Mouse (Mus musculus) MEL (cell line): ENCODE measurements around the gene Bcl3. TPM values are rescaled to one million over a fixed set of nuclear protein-coding genes. Genes with fewer than 3 reads are reported as not detected.

Experiments
- DNase-seq: peaks from one replicate; pipeline ENCODE4 v3.0.0; 2011; ENCODE audit warnings: low read depth, low spot score
- H3K27ac ChIP-seq: 2 replicates; pipeline ENCODE4 v1.5.1; 2012; ENCODE audit warnings: low read depth, mild to moderate bottlenecking, control low read depth, low read length, moderate library complexity; ENCODE audit not compliant: control insufficient read depth
- H3K27me3 ChIP-seq, 2 experiments: fragments of 150-350 bp in 1 of 2; sonication (generic) in 1 of 2; 2 replicates each; pipeline ENCODE4 v1.6.1; 2012; ENCODE audit warnings: low read length in 2 of 2, mild to moderate bottlenecking in 2 of 2, improper control_type of control experiment in 1 of 2, moderate library complexity in 1 of 2; ENCODE audit not compliant: insufficient read depth in 2 of 2, control insufficient read depth in 1 of 2
- H3K36me3 ChIP-seq, 2 experiments: 2 replicates each; pipeline ENCODE4 v1.6.1; 2012 to 2014; ENCODE audit warnings: low read length in 2 of 2, improper control_type of control experiment in 1 of 2, inconsistent platforms in 1 of 2, mild to moderate bottlenecking in 1 of 2; ENCODE audit not compliant: insufficient read depth in 2 of 2, control insufficient read depth in 1 of 2
- H3K4me1 ChIP-seq, 2 experiments: fragments of 150-350 bp in 1 of 2; sonication (generic) in 1 of 2; 2 replicates each; pipeline ENCODE4 v1.6.1; 2012; ENCODE audit warnings: low read length in 2 of 2, improper control_type of control experiment in 1 of 2, mild to moderate bottlenecking in 1 of 2; ENCODE audit not compliant: insufficient read depth in 2 of 2, control insufficient read depth in 1 of 2
- H3K4me3 ChIP-seq, 2 experiments: fragments of 150-350 bp in 1 of 2; sonication (generic) in 1 of 2; 2 replicates each; pipeline ENCODE4 v1.5.1; 2012; ENCODE audit warnings: low read depth in 2 of 2, low read length in 2 of 2, mild to moderate bottlenecking in 2 of 2, moderate library complexity in 2 of 2, control low read depth in 1 of 2, improper control_type of control experiment in 1 of 2; ENCODE audit not compliant: control insufficient read depth in 1 of 2, insufficient read depth in 1 of 2
- H3K79me2 ChIP-seq: 2 replicates; pipeline ENCODE4 v1.6.1; 2012; ENCODE audit warnings: mild to moderate bottlenecking, low read length, moderate library complexity; ENCODE audit not compliant: control insufficient read depth, poor library complexity, insufficient read depth
- H3K9ac ChIP-seq: 2 replicates; pipeline ENCODE4 v1.6.1; 2012; ENCODE audit warnings: low read depth, mild to moderate bottlenecking, control low read depth, low read length, moderate library complexity; ENCODE audit not compliant: control insufficient read depth, poor library complexity, severe bottlenecking
- H3K9me3 ChIP-seq: fragments of 150-350 bp; sonication (generic); replicated peaks from 2 replicates; pipeline ENCODE4 v1.6.1; 2012; ENCODE audit warnings: mild to moderate bottlenecking, low read length, improper control_type of control experiment, moderate library complexity; ENCODE audit not compliant: insufficient read depth
- CTCF ChIP-seq, 3 experiments: IDR thresholded peaks in 2 of 3; conservative IDR thresholded peaks in 1 of 3; 2 replicates each; pipeline ENCODE4 v1.5.1; 2011 to 2012; ENCODE audit warnings: low read length in 3 of 3, low read depth in 2 of 3, mild to moderate bottlenecking in 2 of 3, improper control_type of control experiment in 1 of 3, inconsistent platforms in 1 of 3, mixed read lengths in 1 of 3, moderate library complexity in 1 of 3; ENCODE audit not compliant: control insufficient read depth in 1 of 3, insufficient read depth in 1 of 3, poor library complexity in 1 of 3, severe bottlenecking in 1 of 3
- ELF1 ChIP-seq: IDR thresholded peaks from 2 replicates; pipeline ENCODE4 v1.6.1; 2014; ENCODE audit warnings: low read depth, mild to moderate bottlenecking, inconsistent platforms, low read length, improper control_type of control experiment, moderate library complexity
- EP300 ChIP-seq, 2 experiments: IDR thresholded peaks; 2 replicates each; pipeline ENCODE4 v1.6.1; 2011; ENCODE audit warnings: improper control_type of control experiment in 2 of 2, low read length in 2 of 2, low read depth in 1 of 2, mild to moderate bottlenecking in 1 of 2
- ETS1 ChIP-seq: IDR thresholded peaks from 2 replicates; pipeline ENCODE4 v1.6.1; 2012; ENCODE audit warnings: low read depth, mild to moderate bottlenecking, inconsistent platforms, low read length, improper control_type of control experiment, moderate library complexity
- HCFC1 ChIP-seq: IDR thresholded peaks from 2 replicates; pipeline ENCODE4 v1.6.1; 2012; ENCODE audit warnings: low read depth, mild to moderate bottlenecking, inconsistent platforms, low read length, improper control_type of control experiment, moderate library complexity
- NELFE ChIP-seq: IDR thresholded peaks from 2 replicates; pipeline ENCODE4 v1.6.1; 2011; ENCODE audit warnings: low read depth, low read length, improper control_type of control experiment
- POLR2AphosphoS2 ChIP-seq: IDR thresholded peaks from 2 replicates; pipeline ENCODE4 v1.6.1; 2011; ENCODE audit warnings: low read length, improper control_type of control experiment
- POLR2AphosphoS5 ChIP-seq: IDR thresholded peaks from 2 replicates; pipeline ENCODE4 v1.6.1; 2012; ENCODE audit warnings: low read depth, borderline replicate concordance, mild to moderate bottlenecking, inconsistent platforms, low read length, moderate library complexity, mixed read lengths
- TCF12 ChIP-seq: IDR thresholded peaks from 2 replicates; pipeline ENCODE4 v1.6.1; 2014; ENCODE audit warnings: low read depth, mild to moderate bottlenecking, inconsistent platforms, low read length, improper control_type of control experiment, moderate library complexity
- USF1 ChIP-seq: IDR thresholded peaks from 2 replicates; pipeline ENCODE4 v1.6.1; 2014; ENCODE audit warnings: low read depth, mild to moderate bottlenecking, inconsistent platforms, low read length, improper control_type of control experiment, moderate library complexity
- ZC3H11A ChIP-seq: IDR thresholded peaks from 2 replicates; pipeline ENCODE4 v1.6.1; 2012; ENCODE audit warnings: low read depth, mild to moderate bottlenecking, inconsistent platforms, low read length, improper control_type of control experiment
- ZKSCAN1 ChIP-seq: IDR thresholded peaks from 2 replicates; pipeline ENCODE4 v1.6.1; 2012; ENCODE audit warnings: low read depth, mild to moderate bottlenecking, inconsistent platforms, low read length, improper control_type of control experiment, moderate library complexity
- polyA plus RNA-seq, 2 experiments: library from polyadenylated mRNA; stranded (reverse) in 1 of 2; unstranded in 1 of 2; fragments of >175 nt in 1 of 2; fragments of >200 nt in 1 of 2; gene quantifications; 2 replicates each; pipeline versions ENCODE4 v1.2.1 to v1.2.4; 2012; ENCODE audit warnings: low replicate concordance in 2 of 2, low read depth in 1 of 2; ENCODE audit not compliant: insufficient read length in 2 of 2, insufficient read depth in 1 of 2, missing spikeins in 1 of 2
- total RNA-seq: library from RNA; depleted of rRNA; stranded (reverse); fragments of 300-350 nt; gene quantifications from 2 replicates; pipeline ENCODE4 v1.2.3, GENCODE M21; 2012; rRNA removed

Gene Bcl3
- total and polyA plus RNA-seq, 3 experiments = 2.7 to 6.7 TPM; not detected in 1

DNA sequence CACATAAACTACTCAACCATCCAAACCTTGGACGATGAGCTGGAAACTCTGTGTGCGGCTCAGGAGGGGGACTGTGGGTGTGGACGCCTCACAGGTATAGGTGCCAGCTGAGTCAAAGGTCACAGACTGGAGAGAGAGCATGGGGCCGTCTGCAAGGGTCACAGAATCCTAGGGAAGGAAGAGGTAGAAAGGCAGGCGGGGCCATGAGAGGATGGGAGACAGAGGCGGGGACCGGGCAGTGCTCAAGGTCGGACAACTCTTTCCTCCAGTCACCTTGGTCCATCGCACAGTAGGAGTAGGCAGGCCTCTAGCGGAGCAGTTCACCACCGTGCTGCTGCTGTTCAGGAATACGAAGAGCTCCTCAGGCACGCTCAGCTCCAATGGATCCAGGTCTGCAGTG, 62.5 kb downstream of the Bcl3 start:
- H3K9me3 ChIP-seq = no peaks in the 10 kb centered on the region
- no peak for TF ChIP-seq POLR2AphosphoS2
- no peak for TF ChIP-seq ZKSCAN1
- no peak for TF ChIP-seq ZC3H11A
- no peak for TF ChIP-seq ETS1
- TF ChIP-seq HCFC1 = no peak
- TF ChIP-seq TCF12 = no peak
- no peak for TF ChIP-seq POLR2AphosphoS5
- TF ChIP-seq ELF1 = no peak
- TF ChIP-seq EP300 (IDR thresholded peaks at IDR 0.05; ENCODE audit: low read depth in 1 of 2, low read length in 2 of 2) = no peak
- TF ChIP-seq NELFE = no peak
- no peak overlapping the region for H3K4me3 ChIP-seq
- no peak overlapping the region for H3K27ac ChIP-seq
- H3K36me3 ChIP-seq = no peaks in the 10 kb centered on the region
- no peak for DNase-seq
- H3K27me3 ChIP-seq = no peaks in the 10 kb centered on the region
- no peaks in the 10 kb centered on the region; a peak in 1 of 4 replicates for H3K4me1 ChIP-seq
- H3K79me2 ChIP-seq = no peaks in the 10 kb centered on the region
- H3K9ac ChIP-seq = no peak overlapping the region

DNA sequence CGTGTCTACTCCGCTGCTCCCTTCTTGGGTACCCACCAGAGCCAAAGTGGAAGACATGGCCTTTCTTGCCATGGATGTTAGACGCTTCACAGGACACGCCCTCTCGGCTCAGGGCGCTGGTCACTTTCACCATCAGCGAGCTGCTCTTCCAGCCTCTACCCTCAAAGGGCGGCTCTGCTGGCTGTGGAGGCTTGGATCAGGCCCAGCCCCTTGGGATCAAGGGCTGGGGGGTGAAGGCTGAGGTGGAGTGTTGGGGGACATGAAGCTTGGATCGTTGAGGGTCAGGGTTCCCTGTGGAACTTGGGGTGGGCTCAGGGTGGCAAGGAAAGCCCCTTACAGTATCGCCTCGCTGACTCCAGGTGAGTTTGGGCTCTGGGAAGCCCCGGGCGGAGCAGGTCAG, 63.9 kb downstream of the Bcl3 start:
- peaks cover 2 to 7% of the 10 kb centered on the region in 2 experiments for H3K4me1 ChIP-seq
- TF ChIP-seq CTCF (IDR thresholded peaks at IDR 0.05 in 2 of 3, conservative IDR thresholded peaks at IDR 0.05 in 1 of 3; ENCODE audit: control insufficient read depth in 1 of 3, insufficient read depth in 1 of 3, low read depth in 2 of 3, low read length in 3 of 3, poor library complexity in 1 of 3, severe bottlenecking in 1 of 3) (no peak), USF1 (no peak)
- DNase-seq = no peak
- no peak overlapping the region for H3K27ac ChIP-seq
- no peaks in the 10 kb centered on the region for H3K79me2 ChIP-seq
- no peak overlapping the region for H3K9ac ChIP-seq
- H3K27me3 ChIP-seq = no peaks in the 10 kb centered on the region
- H3K36me3 ChIP-seq = peaks cover 0 to 3% of the 10 kb centered on the region in 2 experiments; a peak in 2 of 4 replicates
- H3K4me3 ChIP-seq = no peak overlapping the region
- no peaks in the 10 kb centered on the region for H3K9me3 ChIP-seq

Other genes starting within 250 kb of the Bcl3 start
- gene Zfp296, start 245.5 kb downstream of the Bcl3 start, total RNA-seq = 2.9 and 3.3 TPM in 2 replicates
- 1 to 10 TPM in 1 of 2 experiments, not detected in 1; 7.8 TPM for gene Zfp296, start 245.5 kb downstream of the Bcl3 start, polyA plus RNA-seq
- 49.6 and 58.0 TPM in 2 replicates for gene Gemin7, start 245.2 kb downstream of the Bcl3 start, total RNA-seq
- 10 to 100 TPM in 1 of 2 experiments, not detected in 1; 78.7 TPM for gene Gemin7, start 245.2 kb downstream of the Bcl3 start, polyA plus RNA-seq
- gene Clasrp, start 218.3 kb downstream of the Bcl3 start, total RNA-seq = 29.9 and 31.1 TPM in 2 replicates
- gene Clasrp, start 218.3 kb downstream of the Bcl3 start, polyA plus RNA-seq = 10 to 100 TPM in 1 of 2 experiments, not detected in 1; 62.2 TPM
- gene Relb, start 193.3 kb downstream of the Bcl3 start, total RNA-seq = 4.6 and 6.2 TPM in 2 replicates
- 1 to 10 TPM in 1 of 2 experiments, not detected in 1; 7.7 TPM for gene Relb, start 193.3 kb downstream of the Bcl3 start, polyA plus RNA-seq
- gene Clptm1, start 157.7 kb downstream of the Bcl3 start, total RNA-seq = 55.5 and 58.5 TPM in 2 replicates
- gene Clptm1, start 157.7 kb downstream of the Bcl3 start, polyA plus RNA-seq = 100 to 1,000 TPM in 1 of 2 experiments, 10 to 100 TPM in 1; 62.4 to 102 TPM
- not detected in 2 replicates for gene Apoc2, start 144.8 kb downstream of the Bcl3 start, total RNA-seq
- not detected for gene Apoc2, start 144.8 kb downstream of the Bcl3 start, polyA plus RNA-seq
- gene Gm44805, start 141.3 kb downstream of the Bcl3 start, total RNA-seq = not detected in 2 replicates
- gene Gm44805, start 141.3 kb downstream of the Bcl3 start, polyA plus RNA-seq = not detected
- not detected in 2 replicates for gene Apoc4, start 141.3 kb downstream of the Bcl3 start, total RNA-seq
- gene Apoc4, start 141.3 kb downstream of the Bcl3 start, polyA plus RNA-seq = not detected
- gene Apoc1, start 130.1 kb downstream of the Bcl3 start, total RNA-seq = not detected in 2 replicates
- under 1 TPM in 1 of 2 experiments, not detected in 1; 0.35 TPM for gene Apoc1, start 130.1 kb downstream of the Bcl3 start, polyA plus RNA-seq
- gene Apoe, start 123.6 kb downstream of the Bcl3 start, total RNA-seq = 22.6 and 33.3 TPM in 2 replicates
- gene Apoe, start 123.6 kb downstream of the Bcl3 start, polyA plus RNA-seq = 10 to 100 TPM in 1 of 2 experiments, not detected in 1; 61.4 TPM
- 288 and 294 TPM in 2 replicates for gene Tomm40, start 107.3 kb downstream of the Bcl3 start, total RNA-seq
- gene Tomm40, start 107.3 kb downstream of the Bcl3 start, polyA plus RNA-seq = 100 to 1,000 TPM in 1 of 2 experiments, not detected in 1; 403 TPM
- gene Nectin2, start 72.3 kb downstream of the Bcl3 start, total RNA-seq = 6.9 TPM in 2 replicates
- gene Nectin2, start 72.3 kb downstream of the Bcl3 start, polyA plus RNA-seq = 10 to 100 TPM in 1 of 2 experiments, not detected in 1; 25.6 TPM
- gene Bcam, start 51.8 kb downstream of the Bcl3 start, total RNA-seq = 2.6 and 3.2 TPM in 2 replicates
- 1 to 10 TPM in 1 of 2 experiments, not detected in 1; 8.1 TPM for gene Bcam, start 51.8 kb downstream of the Bcl3 start, polyA plus RNA-seq
- gene Cblc, start 26.0 kb downstream of the Bcl3 start, total RNA-seq = not detected in 2 replicates
- gene Cblc, start 26.0 kb downstream of the Bcl3 start, polyA plus RNA-seq = not detected
- not detected in 2 replicates for gene Gm19345, start 29.2 kb upstream of the Bcl3 start, total RNA-seq
- gene Gm19345, start 29.2 kb upstream of the Bcl3 start, polyA plus RNA-seq = not detected
- 0.12 TPM in 1 of 2 replicates, not detected in the other for gene Ceacam16, start 38.5 kb upstream of the Bcl3 start, total RNA-seq
- under 1 TPM in 1 of 2 experiments, not detected in 1; 0.18 TPM for gene Ceacam16, start 38.5 kb upstream of the Bcl3 start, polyA plus RNA-seq
- gene Ceacam19, start 65.2 kb upstream of the Bcl3 start, total RNA-seq = 0.04 TPM in 1 of 2 replicates, not detected in the other
- gene Ceacam19, start 65.2 kb upstream of the Bcl3 start, polyA plus RNA-seq = under 1 TPM in 1 of 2 experiments, not detected in 1; 0.03 TPM
- not detected in 2 replicates for gene Pvr, start 98.4 kb upstream of the Bcl3 start, total RNA-seq
- not detected for gene Pvr, start 98.4 kb upstream of the Bcl3 start, polyA plus RNA-seq
- 0.08 TPM in 1 of 2 replicates, not detected in the other for gene Igsf23, start 128.0 kb upstream of the Bcl3 start, total RNA-seq
- under 1 TPM in 1 of 2 experiments, not detected in 1; 0.35 TPM for gene Igsf23, start 128.0 kb upstream of the Bcl3 start, polyA plus RNA-seq
- not detected in 2 replicates for gene Ceacam20, start 142.6 kb upstream of the Bcl3 start, total RNA-seq
- not detected for gene Ceacam20, start 142.6 kb upstream of the Bcl3 start, polyA plus RNA-seq
- gene Nlrp9b, start 168.7 kb upstream of the Bcl3 start, total RNA-seq = not detected in 2 replicates
- gene Nlrp9b, start 168.7 kb upstream of the Bcl3 start, polyA plus RNA-seq = not detected